Mouse (Mus musculus): ENCODE data around the gene Gm38655.

Gm38655 gene

DNA sequence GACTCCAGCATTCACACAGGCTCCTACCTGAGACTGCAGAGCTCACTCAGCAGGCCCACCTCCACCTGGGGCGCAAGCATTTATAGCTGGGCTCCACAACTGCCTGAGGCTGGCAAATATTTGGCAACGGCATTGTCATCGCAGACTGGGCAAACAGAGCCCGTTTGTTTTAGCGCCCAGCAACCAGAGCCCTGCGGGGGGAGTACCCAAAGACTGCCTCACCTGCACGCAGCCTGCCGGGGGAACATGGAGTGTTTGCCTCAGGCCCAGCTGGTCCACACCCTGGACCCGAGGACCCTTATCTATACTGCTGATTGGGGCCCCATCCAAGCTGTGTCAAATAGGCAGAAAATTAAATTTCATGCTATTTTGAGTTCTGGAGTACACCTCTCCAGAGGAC lies at the start of gene Gm38655:
Gene Gm38655 (minus strand): TSS at position 61 of the 400 bp plus-strand sequence.
- no peak for DNase-seq (ENCODE audit: low read depth in 2 of 2, low spot score in 2 of 2)

DNA sequence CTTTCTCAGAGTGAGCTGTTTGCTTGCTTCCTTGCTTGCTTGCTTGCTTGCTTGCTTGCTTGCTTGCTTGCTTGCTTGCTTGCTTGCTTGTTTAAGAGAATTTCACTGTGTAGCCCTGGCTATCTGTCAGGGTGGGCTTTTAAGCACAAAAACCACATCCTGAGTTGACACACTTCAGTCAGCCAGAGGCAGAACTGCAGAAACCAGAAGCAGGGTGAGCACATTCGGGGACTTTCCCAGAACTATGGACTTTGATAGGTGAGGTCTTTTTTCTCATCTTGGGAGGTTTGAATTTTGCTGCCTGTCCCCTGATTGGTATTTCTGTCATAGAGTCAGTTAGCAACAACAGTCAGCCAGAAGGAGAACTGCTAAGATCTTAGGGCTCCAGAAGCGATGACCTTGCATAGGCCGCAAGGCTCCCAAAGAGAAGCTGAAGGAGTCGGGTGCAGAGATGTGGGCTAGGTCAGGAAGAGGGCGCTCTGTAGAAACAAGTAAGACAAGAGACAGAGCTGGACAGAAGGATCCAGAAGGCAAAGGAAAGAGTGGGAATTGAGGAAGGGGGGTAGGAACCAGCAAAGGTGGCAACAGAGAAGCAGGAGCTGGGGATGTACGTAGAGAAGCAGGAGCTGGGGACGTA lies 49.4 kb upstream of the Gm38655 start:
- peak; percentile 74 to 75 for DNase-seq (ENCODE audit: low read depth in 2 of 2, low spot score in 2 of 2)

DNA sequence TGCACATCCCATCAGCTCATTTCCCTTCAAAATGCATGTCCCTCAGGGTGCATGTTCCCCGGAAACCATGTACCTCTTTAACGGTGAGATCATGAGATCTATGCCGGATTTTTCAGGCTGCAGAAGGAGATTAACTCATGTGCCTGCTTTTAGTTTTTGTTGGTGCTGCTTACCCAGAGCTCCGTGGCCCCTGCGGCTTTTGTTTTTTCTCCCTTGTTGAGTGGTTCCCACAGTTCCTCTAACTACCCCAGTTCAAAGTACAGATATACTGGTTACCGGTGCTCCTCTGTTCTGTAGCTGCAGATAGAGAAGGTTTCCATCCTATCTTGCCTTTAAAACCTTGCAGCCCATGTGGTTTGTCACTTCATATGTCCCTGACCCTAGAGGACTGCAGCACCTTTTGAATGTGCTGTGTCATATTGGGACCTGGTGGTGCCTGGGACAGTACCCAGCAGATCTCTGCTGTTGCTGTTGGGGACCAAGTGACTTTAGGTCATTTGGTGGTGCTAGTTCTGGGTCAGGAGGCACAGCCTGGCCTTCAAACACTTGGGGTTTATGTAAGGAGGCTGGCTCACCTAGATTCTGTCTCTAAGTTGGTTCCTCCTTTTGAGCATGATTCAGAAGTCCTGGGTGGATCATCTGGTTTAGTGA lies 47.8 kb upstream of the Gm38655 start:
- no peak for DNase-seq (ENCODE audit: low read depth in 2 of 2, low spot score in 2 of 2)

DNA sequence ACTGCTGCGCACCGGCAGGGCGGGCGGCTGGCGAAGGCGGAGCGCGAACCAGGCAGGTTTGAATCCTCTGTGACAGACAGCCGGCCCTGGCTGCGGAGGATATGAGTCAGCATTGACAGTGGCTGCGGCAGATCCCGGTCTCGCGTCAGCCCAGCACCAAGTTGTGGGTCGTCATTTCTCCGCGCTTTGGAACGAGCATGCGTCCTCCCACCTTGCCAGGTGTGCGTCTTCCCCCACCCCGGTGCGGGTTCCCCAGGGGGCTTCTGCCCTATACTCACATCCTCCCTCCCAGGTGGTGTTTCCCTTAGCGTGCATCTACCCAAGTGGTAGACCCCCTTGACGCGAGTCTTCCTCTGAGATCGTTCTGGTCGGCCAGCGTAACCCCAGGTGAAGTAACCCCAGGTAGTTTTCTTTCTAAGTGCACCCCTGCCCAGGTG lies 47.3 kb upstream of the Gm38655 start:
- DNase-seq (ENCODE audit: low read depth in 2 of 2, low spot score in 2 of 2) = peak; percentile 29 to 30

DNA sequence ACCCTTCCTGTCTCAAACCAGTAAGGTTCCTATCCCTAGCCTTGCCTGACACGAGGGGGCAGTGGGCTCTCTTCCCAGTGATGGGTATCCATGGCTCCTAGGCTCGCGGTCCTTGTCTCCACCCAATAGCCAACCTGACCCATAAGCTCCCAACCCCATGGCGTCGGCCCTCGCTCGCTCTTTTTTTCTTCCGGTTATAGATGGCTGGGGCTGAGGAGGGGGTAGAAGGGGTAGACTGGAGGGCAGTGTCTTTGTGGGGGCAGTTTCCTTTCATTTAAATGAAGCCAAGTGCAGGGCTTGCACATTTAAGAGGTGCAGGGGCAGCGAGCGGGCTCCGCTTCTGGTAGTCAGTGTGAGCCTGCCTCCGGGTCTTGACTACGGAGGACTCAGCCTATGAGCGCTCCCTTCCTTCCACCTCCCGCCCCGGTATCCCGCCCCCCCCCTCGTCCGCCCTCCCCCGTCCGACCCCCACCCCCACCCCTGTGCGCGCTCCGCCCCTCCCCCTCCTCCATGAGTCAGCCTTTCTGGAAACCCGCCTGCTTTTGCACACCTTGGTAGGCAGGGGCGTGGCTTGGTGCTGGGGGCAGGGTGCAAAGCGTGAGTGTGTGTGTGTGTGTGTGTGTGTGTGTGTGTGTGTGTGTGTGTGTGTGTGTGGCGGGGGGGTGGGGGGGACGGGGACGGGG lies 46.7 kb upstream of the Gm38655 start:
- DNase-seq (ENCODE audit: low read depth in 2 of 2, low spot score in 2 of 2) = peak; percentile 28 to 42

DNA sequence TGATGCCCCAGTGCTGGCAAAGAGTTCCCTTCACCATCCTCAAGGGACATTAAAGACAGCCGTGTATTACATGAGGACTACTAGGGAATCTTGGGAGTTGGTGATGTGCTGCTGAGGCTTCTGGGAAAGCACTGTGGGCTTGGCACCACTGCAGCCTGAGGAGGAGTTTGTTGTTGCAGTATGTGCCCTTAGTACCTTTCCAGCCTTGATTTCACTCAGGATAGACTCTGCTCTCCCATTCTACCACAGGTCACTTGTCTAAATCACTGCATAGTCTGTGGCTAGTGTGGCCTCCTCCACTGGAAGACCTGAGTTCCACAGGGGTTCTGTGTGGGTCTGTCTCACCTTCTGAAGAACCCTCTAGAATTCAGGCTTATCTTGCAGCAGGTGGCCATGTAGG lies 45.5 kb upstream of the Gm38655 start:
- DNase-seq (ENCODE audit: low read depth in 2 of 2, low spot score in 2 of 2) = no peak

DNA sequence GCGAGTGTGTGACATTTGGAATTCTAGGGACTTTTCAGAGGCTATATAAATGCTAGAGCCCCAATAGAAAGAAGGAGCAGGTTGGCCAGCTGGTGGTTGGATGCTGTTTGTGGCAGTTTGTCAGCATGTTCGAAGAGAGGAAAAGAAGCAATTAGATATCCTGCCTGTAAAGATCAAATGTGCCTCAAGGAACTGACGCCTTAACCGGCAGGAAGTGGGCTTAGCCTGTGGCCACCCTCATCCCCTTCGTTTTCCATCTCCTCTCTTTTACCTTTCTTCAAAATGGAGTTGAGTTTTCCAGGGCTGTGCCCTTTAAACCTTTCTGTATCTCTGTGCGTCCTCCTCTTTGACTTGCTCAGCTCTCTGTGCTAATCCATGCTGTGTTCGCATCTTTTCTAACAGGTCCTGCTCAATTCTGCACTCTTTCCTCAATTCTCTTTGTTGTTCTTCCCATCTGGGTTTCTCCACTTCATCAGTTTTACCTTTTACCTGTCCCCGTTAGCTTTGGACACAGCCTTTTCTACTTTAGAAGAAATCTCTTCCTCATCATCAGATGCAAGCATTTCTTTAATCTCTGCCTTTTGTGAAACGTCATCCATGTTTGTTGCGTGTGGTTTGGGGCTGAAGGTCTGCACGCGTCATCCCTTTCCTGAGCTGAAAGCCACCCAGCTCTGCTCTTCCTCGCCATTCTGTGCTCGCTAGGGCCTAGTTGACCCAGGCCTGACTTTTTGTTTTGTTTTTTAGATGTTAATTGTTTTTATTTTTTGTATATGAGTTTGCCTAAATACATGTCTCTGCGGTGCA lies 44.4 kb upstream of the Gm38655 start:
- peak; percentile 27 to 49 for DNase-seq (ENCODE audit: low read depth in 2 of 2, low spot score in 2 of 2)

DNA sequence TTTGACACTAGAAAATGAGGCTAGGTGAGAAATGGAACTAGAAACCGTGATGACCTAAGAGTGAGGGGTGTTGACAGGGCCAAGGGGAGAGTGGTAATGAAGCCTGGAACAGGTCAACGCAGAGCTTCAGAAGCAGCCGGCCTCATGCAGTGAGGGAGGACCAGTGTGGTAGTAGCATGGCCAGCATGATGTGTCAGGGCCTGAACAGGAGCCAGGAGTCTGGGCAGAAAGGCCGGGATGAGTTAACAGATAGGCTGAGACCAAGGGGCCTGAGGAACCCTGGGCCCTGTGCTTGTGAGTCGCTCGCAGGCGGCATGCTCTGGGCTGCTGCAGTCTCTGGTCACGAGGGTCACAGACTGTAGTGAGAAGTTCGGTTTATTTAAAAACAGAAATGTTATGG lies 43.7 kb upstream of the Gm38655 start:
- DNase-seq (ENCODE audit: low read depth in 2 of 2, low spot score in 2 of 2) = no peak

DNA sequence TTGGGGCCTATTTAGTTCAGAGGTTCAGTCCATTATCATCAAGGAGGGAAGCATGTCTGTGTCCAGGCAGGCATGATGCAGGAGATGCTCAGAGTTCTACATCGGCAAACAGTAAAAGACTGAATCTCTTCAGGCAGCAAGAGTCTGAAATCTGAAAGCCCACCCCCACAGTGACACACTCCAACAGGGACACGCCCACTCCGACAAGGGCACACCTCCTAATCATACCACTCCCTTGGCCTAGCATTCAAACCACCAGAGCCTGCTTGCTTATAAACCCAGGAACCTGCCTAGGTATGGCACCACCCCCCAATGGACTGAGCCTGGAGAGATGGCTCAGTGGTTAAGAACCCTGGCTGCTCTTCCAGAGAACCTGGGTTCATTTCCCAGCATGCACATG lies 40.2 kb upstream of the Gm38655 start:
- DNase-seq (ENCODE audit: low read depth in 2 of 2, low spot score in 2 of 2) = no peak

DNA sequence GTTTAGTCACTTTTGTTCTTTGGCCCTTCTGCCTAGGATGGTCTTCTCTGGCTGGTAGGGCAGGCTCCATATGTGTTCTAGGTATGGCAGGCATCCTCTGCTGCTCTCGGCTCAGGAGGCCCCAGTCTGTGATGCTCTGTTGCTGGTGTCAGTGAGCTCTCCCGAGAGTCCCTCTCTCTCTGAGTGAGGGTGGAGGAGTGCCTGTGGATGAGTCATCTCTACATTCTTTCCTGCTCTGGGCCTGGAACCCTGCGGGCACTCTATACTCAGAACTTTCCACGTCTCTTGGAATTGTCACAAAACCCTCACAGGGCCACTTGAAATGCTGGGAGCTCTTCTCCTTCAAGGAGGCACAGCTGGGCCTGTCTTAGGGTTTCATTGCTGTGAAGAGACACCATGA lies 36.4 kb upstream of the Gm38655 start:
- no peak for DNase-seq (ENCODE audit: low read depth in 2 of 2, low spot score in 2 of 2)

DNA sequence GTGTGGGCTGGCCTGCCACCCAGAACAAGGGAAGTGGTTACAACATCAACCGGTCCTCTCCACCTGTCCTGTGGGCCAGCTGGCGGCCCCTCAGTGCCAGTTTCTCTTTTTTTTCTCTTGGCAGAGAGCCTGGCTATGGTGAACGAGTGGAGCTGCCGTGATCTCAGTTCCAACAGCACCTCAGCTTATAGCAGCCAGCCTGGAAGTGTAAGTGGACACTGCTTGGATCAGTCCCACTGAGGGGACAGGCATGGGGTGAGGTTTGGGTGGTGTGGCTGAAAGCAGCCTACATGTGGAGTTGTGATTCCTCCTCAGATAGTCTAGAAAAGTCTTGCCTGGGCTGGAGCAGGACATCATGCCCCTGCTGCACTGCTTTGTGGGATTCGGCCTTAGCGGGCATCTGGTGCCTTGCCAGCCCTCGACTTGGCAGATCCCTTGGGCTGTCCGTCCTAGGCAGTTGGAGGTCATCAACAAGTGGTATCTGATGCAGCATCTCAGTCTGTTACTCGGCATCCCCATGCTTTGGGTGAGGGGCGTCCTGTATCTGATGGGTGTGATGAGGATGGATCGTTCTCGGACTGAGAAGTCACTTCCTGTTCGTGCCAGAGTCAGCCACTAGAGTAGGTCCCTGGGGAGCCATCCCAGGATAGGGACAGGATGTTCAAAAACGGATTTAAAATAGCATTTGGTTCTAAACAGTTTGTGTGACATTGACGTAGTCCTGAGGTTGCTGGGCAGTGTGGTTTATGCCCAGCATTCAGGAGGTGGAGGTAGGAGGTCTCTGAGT lies 35.6 kb upstream of the Gm38655 start:
- no peak for DNase-seq (ENCODE audit: low read depth in 2 of 2, low spot score in 2 of 2)

DNA sequence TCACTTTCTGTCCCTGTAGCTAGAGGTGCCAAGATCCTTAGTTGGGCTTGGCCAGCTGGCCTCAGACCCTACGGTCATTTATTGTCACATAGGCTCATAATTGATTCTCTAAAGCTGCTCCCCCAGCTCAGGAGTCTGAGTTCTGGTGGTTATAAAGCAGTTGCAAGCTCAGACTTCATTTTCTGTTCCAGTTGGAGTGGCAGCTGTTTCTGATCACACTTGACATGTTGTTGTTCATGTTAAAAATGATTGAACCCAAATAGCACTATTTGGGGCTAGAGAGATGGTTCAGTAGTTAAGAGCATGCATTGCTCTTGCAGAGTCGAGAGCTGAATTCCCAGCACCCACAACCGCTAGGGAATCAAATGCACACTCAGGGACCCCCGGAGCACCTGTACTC lies 34.7 kb upstream of the Gm38655 start:
- DNase-seq (ENCODE audit: low read depth in 2 of 2, low spot score in 2 of 2) = no peak

DNA sequence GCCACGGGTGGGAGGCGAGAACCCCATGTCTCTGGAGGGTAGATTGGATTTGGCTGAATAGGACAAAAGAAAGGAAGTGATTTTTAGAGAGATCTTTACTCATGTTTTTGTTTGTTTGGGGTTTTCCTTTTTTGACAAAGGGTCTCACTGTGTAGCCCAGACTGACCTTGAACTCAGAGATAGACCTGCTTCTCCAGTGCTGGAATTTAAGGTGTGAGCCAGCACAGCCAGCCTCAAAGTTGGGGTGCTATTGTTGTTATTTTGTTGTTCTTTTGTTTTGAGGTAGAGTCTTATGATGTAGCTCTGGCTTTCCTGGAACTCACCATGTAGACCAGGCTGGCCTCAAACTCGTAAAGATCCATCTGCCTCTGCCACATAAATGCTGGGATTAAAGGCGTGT lies 27.1 kb upstream of the Gm38655 start:
- DNase-seq (ENCODE audit: low read depth in 2 of 2, low spot score in 2 of 2) = no peak

DNA sequence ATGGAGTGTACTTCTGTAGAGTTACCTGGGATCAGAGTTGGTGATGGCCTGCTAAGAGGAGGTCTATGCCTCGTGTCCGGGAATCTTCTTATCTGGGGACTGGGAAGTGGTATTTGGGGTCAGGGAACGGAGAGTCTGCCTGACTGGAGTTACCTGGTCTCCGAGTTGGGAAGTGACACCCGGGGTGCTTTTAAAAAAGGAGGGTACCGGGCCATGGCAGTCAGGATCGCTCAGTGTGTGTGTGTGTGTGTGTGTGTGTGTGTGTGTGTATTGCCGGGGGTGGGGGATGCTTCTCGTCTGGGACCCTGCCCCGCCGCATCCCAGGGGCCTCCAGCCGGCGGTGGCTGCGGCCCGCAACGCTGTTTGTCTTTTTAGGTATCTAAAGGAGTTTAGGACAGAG lies 13.8 kb upstream of the Gm38655 start:
- peak in 1 of 2 experiments; percentile 11 for DNase-seq (ENCODE audit: low read depth in 2 of 2, low spot score in 2 of 2)

DNA sequence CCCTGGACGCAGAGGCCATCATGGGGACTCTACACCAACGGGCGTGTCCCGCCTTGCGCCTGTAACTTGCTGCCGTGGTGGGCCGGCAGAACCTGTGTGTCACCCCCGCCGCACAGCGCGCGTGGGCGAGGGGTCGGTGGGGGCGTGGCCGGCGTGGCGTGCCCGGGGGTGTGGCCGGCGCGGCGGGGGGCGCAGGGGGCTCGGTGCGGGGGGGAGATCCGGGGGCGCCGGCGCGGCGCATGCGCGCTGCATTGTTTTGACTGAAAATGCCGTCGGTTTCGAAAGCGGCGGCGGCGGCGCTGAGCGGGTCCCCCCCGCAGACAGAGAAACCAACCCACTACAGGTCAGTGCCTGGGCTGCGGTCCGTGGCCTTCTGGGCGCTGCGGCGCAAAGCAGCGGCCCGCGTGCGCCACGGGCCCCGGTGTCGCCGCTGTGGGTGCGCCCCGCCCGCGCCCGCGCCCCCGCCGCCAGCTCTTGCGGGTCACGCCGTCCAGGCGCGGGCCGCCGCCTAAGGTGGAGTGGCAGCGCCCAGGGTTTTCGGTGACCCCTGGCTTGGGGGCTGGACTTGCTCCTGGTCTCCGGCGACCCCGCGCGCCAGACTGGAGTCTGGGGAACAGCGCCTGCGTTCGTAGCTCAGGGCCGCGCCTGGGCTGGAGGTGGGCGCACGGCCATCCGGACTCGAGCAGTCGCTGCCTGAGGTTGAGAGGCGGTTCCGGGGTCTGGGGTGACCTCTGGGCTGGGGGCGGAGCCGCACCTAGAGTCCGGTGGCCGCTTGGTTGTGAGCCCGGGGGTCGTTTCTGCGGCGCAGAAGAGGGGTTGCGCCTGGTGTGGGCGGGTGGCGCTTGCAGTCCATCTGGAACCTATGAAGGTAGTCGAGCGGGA lies 13.1 kb upstream of the Gm38655 start, which contains the start of gene Unkl:
Gene Unkl (plus strand): TSS at position 248 of the 882 bp plus-strand sequence.
- DNase-seq (ENCODE audit: low read depth in 2 of 2, low spot score in 2 of 2) = peak; percentile 62 to 70

DNA sequence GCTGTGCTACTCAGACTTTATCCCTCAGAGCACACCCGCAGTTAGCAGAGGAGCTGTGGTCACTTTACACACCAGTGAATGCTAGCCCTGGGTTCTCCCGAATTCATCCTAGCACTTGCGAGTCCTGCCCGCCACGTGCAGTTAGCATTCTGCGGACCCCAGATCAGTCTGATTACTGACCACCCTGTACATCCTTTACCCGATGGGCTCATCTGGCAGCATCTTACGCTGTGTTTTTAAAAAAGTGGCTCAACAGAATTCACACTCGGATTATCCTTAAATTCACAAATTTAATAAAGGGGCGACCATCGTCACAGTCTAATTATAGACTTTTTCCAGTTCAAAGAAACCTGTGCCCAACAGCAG lies 12.5 kb upstream of the Gm38655 start:
- no peak for DNase-seq (ENCODE audit: low read depth in 2 of 2, low spot score in 2 of 2)

DNA sequence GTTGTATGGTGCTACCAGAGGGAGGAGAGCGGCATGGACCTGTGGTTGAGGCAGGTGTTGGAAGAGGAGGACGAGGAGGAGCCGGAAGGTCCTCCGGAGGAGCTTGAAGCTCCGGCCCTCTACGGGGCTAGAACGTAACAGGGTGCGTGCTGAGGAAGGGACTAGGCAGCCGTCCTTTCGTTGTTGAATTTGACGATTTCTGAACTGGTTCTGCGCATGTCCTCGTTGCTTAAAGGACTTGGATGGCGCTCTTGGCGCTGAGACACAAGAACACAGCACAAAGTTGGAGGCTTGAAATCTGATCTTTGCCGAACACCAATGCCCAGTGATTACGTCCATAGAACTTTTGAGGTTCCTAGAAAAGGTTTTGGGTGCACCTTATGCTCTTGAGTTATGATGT lies 9.7 kb upstream of the Gm38655 start:
- DNase-seq (ENCODE audit: low read depth in 2 of 2, low spot score in 2 of 2) = no peak

DNA sequence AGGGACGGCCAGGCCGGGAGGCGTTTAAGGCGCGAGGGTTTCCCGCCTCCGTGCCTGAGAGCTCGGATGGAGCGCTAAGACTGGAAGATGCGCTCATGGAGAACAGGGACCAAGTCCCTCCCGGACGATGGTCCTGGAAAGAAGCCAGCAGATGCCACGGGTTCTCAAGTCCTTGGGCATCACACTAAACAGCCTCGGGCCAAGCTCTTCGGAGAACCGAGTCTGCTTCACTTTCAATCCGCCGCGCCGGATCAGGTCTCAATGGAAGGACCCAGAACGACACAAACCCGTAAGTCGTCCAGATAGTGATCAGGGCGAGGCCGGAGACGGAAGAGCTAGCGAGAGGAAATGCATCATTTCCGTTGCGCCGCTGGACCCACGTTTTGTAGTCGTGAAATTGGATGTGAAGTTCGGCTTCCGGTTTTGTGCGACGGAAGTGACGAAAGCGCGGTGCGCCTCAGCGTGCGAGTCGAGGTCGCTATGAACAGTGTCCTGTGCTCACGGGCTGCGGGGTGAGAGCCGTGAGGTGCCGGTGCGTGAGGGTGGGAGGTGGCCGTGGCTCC lies 8.9 kb upstream of the Gm38655 start, which contains the start of gene BC003965:
Gene BC003965 (plus strand): TSS at position 426 of the 563 bp plus-strand sequence.
- peak; percentile 96 to 98 for DNase-seq (ENCODE audit: low read depth in 2 of 2, low spot score in 2 of 2)

DNA sequence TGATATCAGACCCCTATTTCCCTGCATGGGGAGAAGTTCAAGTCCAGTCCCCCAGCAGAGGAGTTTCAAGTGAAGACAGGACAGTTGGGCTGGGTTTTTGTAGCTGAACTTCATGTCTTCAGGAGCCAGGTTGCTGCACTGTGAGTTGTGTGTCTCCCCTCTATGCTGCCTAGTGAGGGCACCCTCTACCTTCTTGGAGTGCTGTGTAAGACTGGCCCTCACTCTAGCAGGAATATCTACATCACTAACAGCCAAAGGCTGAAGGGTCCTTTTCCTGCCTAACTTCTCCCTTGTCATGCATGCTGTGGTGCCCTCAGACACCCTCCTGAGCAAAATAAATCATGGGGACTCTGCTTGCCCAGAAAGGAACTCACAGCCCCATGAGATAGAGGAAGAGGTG lies 8.0 kb upstream of the Gm38655 start:
- DNase-seq (ENCODE audit: low read depth in 2 of 2, low spot score in 2 of 2) = no peak
